Mouse (Mus musculus) midbrain, embryonic 15.5 days (tissue): ENCODE measurements around the gene Coro1a. TPM values are rescaled to one million over a fixed set of nuclear protein-coding genes. Genes with fewer than 3 reads are reported as not detected.
A peak's percentile ranks its signal among the peaks of the same experiment; 100 is the strongest.

Experiments used
- ATAC-seq: fragments of 200-750 bp; cut with Nextera tagmentation; replicated peaks from 2 replicates; pipeline ENCODE4 v1.8.0; 2017; ENCODE audit warnings: moderate TSS enrichment
- H3K27ac ChIP-seq: fragments of 300-500 bp; sonication (generic); 2 replicates; pipeline ENCODE4 v1.5.1; 2015; ENCODE audit warnings: mild to moderate bottlenecking, inconsistent platforms
- H3K27me3 ChIP-seq: fragments of 300-500 bp; sonication (generic); replicated peaks from 2 replicates; pipeline ENCODE4 v1.6.1; 2015; ENCODE audit warnings: inconsistent platforms
- H3K36me3 ChIP-seq: fragments of 300-500 bp; sonication (generic); replicated peaks from 2 replicates; pipeline ENCODE4 v1.6.1; 2015; ENCODE audit warnings: inconsistent platforms
- H3K4me1 ChIP-seq: fragments of 300-500 bp; sonication (generic); 2 replicates; pipeline ENCODE4 v1.6.1; 2015; ENCODE audit warnings: inconsistent platforms
- H3K4me2 ChIP-seq: fragments of 300-500 bp; sonication (generic); 2 replicates; pipeline ENCODE4 v1.6.1; 2015; ENCODE audit warnings: inconsistent platforms, mild to moderate bottlenecking, moderate library complexity
- H3K4me3 ChIP-seq: fragments of 300-500 bp; sonication (generic); 2 replicates; pipeline ENCODE4 v1.5.1; 2015; ENCODE audit warnings: mild to moderate bottlenecking, inconsistent platforms
- H3K9ac ChIP-seq: fragments of 300-500 bp; sonication (generic); 2 replicates; pipeline ENCODE4 v1.6.1; 2015; ENCODE audit warnings: mild to moderate bottlenecking, inconsistent platforms
- H3K9me3 ChIP-seq: fragments of 300-500 bp; sonication (generic); 2 replicates; pipeline ENCODE4 v1.6.1; 2016; ENCODE audit warnings: inconsistent platforms
- WGBS: fragments of 180-500 bp; shearing (Covaris S2); methylation state at CpG from one replicate; pipeline ENCODE4 v1.1.7; 2015; ENCODE audit warnings: mixed read lengths; 5-methylcytosine and 5-hydroxymethylcytosine counted together
- polyA plus RNA-seq: library from polyadenylated mRNA; unstranded; fragments of >200 nt; fragmentation: Nextera tagmentation; extraction: Ambion mirVana; gene quantifications from 2 replicates; pipeline ENCODE4 v1.2.1, GENCODE M21; 2015

The Coro1a gene
- polyA plus RNA-seq: 119 and 127 TPM in 2 replicates

- Histone ChIP-seq H3K27me3 (no peaks in the 10 kb centered on the region), H3K4me1 (peaks cover 19% of the 10 kb centered on the region), H3K4me2 (no peak within 1 kb of the TSS), H3K36me3 (no peaks in the 10 kb centered on the region), H3K4me3 (no peak within 1 kb of the TSS), H3K9ac (no peak within 1 kb of the TSS), H3K27ac (no peak within 1 kb of the TSS), H3K9me3 (no peaks in the 10 kb centered on the region)
- ATAC-seq: no peak
- WGBS: 93% methylated on average over 19 of the region's 19 CpGs
Measured at GRCm38 (mm10) chr7:126707442-126708174, at the start of gene Coro1a. Coro1a (minus strand) TSS chr7:126707787.

DNA sequence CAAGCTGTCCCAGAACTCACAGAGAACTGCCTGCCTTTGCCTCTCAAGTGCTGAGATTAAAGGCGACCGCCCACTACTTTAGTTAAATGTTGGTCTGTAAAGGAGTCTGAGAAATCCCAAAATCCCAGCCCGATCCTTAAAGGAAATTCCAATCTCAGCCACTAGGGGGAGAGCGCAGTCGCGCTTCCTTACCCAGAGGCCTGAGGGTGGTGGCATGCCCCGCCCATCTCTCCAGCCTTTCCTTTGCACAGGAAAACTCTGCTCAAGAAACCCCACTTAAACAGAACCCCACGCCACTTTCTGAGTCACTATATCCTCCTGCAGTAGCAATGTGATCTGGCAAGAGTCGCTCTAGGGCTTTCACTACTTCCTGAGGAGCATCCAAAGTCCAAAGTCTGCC lies 47.3 kb upstream of the Coro1a start:
- Histone ChIP-seq H3K4me3 (0 out of 2 replicates have a peak overlapping the region, but pooled peaks have one; percentile 3), H3K36me3 (no peaks in the 10 kb centered on the region), H3K4me1 (peaks cover 9% of the 10 kb centered on the region), H3K27ac (no peak overlapping the region), H3K9ac (no peak overlapping the region), H3K4me2 (peak overlapping the region; percentile 14), H3K9me3 (no peaks in the 10 kb centered on the region), H3K27me3 (no peaks in the 10 kb centered on the region)
- WGBS: 1% methylated on average over 9 of the region's 9 CpGs
- no peak for ATAC-seq

DNA sequence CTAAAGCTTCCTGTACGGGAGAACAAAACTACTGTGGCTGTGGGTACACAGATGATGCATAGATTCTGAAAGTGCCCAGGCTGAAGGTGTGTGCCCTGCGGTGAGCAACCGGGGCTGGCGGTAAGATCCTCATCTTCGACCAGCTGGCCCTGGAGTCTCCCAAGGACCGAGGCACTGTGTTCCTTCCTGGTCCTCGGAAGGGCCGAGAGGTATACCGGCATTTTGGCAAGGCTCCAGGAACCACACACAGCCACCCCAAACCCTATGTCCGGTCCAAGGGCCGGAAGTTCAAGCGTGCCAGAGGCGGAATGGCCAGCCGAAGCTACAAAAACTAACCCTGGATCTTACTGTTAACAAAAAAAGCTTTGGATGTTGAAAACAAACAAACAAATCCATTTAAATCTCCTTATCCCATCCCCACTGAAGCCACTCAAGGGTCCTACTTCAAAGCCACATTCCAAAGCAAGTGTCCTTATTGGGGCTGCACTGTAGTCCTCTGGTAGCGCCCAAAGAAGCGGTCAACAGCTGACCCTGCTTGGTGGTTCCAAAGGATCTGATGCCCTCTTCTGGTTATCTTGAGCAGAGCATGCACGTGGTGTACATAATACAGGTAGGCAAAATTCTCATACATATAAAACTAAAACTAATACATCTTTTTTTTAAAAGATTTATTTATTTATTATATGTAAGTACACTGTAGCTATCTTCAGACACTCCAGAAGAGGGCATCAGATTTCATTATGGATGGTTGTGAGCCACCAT lies 42.2 kb upstream of the Coro1a start:
- Histone ChIP-seq H3K4me1 (peaks cover 4% of the 10 kb centered on the region; the same call in 1 of the 2 replicates), H3K27ac (no peak overlapping the region), H3K27me3 (no peaks in the 10 kb centered on the region), H3K9ac (no peak overlapping the region), H3K4me2 (no peak overlapping the region), H3K36me3 (no peaks in the 10 kb centered on the region), H3K4me3 (no peak overlapping the region), H3K9me3 (no peaks in the 10 kb centered on the region)
- no peak for ATAC-seq
- 95% methylated on average over 17 of the region's 17 CpGs for WGBS

DNA sequence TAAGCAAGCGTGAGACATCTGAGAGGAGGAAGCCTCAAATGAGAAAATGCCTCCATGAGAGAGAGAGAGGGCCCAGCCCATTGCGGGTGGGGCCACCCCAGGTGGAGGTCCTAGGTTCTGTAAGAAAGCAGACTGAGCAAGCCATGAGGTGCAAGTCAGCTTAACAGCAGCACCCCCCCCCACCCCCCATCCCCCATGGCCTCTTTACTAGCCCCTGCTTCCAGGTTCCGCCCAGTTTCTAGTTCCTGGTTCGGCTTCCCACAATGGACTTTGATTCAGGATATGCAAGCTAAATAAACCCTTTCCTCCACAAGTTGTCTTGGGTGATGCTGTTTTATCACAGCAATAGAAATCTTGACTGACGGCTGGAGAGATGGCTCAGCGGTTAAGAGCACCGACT lies 41.2 kb upstream of the Coro1a start:
- 78% methylated on average over 7 of the region's 7 CpGs for WGBS
- no peaks in the 10 kb centered on the region for H3K36me3 ChIP-seq
- H3K4me2 ChIP-seq: no peak overlapping the region
- no peak for ATAC-seq
- no peaks in the 10 kb centered on the region for H3K27me3 ChIP-seq
- no peak overlapping the region for H3K27ac ChIP-seq
- no peaks in the 10 kb centered on the region for H3K9me3 ChIP-seq
- no peak overlapping the region for H3K4me3 ChIP-seq
- H3K9ac ChIP-seq: no peak overlapping the region
- H3K4me1 ChIP-seq: no peaks in the 10 kb centered on the region

- H3K9ac ChIP-seq: no peak overlapping the region
- no peak overlapping the region for H3K27ac ChIP-seq
- no peak overlapping the region for H3K4me3 ChIP-seq
- no peaks in the 10 kb centered on the region for H3K27me3 ChIP-seq
- H3K4me1 ChIP-seq: no peaks in the 10 kb centered on the region
- no peaks in the 10 kb centered on the region for H3K36me3 ChIP-seq
- 42% methylated on average over 6 of the region's 6 CpGs for WGBS
- no peaks in the 10 kb centered on the region for H3K9me3 ChIP-seq
- ATAC-seq: no peak
- H3K4me2 ChIP-seq: no peak overlapping the region
Measured at GRCm38 (mm10) chr7:126746798-126747197, 39.2 kb upstream of the Coro1a start.

GRCm38 (mm10) chr7:126746066-126746465 lies 38.5 kb upstream of the Coro1a start:
- H3K4me2 ChIP-seq: no peak overlapping the region
- H3K9ac ChIP-seq: no peak overlapping the region
- ATAC-seq: no peak
- H3K27me3 ChIP-seq: no peaks in the 10 kb centered on the region
- H3K27ac ChIP-seq: no peak overlapping the region
- WGBS: 89% methylated on average over 12 of the region's 12 CpGs
- no peaks in the 10 kb centered on the region for H3K36me3 ChIP-seq
- H3K4me3 ChIP-seq: no peak overlapping the region
- H3K4me1 ChIP-seq: no peaks in the 10 kb centered on the region
- H3K9me3 ChIP-seq: no peaks in the 10 kb centered on the region

DNA sequence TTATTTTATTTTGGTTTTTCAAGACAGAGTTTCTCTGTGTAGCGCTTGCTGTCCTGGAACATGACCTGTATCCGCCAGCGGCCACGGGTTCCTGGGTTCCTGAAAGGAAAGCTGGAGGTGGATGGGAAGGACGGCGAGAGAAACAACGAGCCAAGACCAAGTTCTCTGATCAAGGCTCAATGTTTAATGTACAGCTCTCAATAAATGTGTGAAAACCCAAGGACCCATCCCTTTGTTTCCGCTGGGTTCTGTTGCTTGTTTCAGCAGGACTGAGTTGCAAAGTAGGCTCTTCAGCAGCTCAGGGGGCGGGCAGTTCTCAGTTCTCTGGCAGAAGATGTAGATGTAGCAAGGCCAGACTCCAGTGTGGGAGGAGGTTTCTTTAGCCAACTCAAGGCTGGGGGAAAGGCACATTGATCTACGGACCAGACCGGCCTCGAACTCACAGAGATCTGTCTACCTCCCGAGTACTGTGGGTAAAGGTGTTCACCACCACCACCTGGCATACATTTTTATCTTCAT lies 34.4 kb upstream of the Coro1a start:
- H3K9ac ChIP-seq: no peak overlapping the region
- H3K9me3 ChIP-seq: no peaks in the 10 kb centered on the region
- H3K36me3 ChIP-seq: no peaks in the 10 kb centered on the region
- no peak overlapping the region for H3K4me2 ChIP-seq
- H3K4me3 ChIP-seq: no peak overlapping the region
- H3K4me1 ChIP-seq: no peaks in the 10 kb centered on the region
- H3K27me3 ChIP-seq: no peaks in the 10 kb centered on the region
- no peak overlapping the region for H3K27ac ChIP-seq
- ATAC-seq: no peak
- WGBS: 92% methylated on average over 13 of the region's 13 CpGs

- no peak for ATAC-seq
- Histone ChIP-seq H3K36me3 (no peaks in the 10 kb centered on the region), H3K4me2 (no peak overlapping the region), H3K4me3 (no peak overlapping the region), H3K9me3 (no peaks in the 10 kb centered on the region), H3K27me3 (no peaks in the 10 kb centered on the region), H3K9ac (no peak overlapping the region), H3K4me1 (no peaks in the 10 kb centered on the region), H3K27ac (no peak overlapping the region)
- 91% methylated on average over 5 of the region's 5 CpGs for WGBS
Measured at GRCm38 (mm10) chr7:126741452-126741851, 33.9 kb upstream of the Coro1a start.

GRCm38 (mm10) chr7:126740977-126741376 lies 33.4 kb upstream of the Coro1a start:
- 81% methylated on average over 5 of the region's 5 CpGs for WGBS
- Histone ChIP-seq H3K4me1 (no peaks in the 10 kb centered on the region), H3K9me3 (no peaks in the 10 kb centered on the region), H3K9ac (no peak overlapping the region), H3K27me3 (no peaks in the 10 kb centered on the region), H3K36me3 (no peaks in the 10 kb centered on the region), H3K27ac (no peak overlapping the region), H3K4me2 (no peak overlapping the region), H3K4me3 (no peak overlapping the region)
- no peak for ATAC-seq

DNA sequence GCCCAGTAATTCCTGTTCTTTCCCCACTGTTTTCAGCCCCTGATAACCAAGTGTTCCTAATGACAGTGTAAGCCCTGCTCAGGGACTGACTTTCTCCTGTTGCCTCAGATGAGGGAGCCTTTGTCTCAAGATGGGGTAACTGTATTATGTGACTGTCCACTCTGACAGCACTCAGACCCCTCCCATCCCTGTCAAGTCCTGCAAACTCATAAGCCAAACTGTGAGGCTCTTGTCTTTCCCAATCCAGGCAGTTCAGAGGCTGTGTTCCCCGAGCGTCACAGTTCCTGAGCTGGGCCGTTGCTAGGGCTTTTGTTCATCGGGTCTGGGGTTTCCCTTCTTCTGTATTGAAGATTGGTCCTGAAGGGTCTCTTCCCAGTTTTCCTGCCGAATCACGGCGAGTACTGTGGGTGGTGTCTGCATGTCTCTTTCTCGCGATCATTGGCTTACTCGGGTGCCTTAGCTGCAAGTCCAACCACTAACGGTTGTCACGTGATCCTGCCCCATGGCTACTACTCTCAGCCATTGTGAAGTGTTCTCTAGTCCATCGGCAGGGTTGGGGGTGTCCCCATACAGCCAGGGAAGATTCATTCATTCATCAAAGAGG lies 32.6 kb upstream of the Coro1a start:
- H3K36me3 ChIP-seq: no peaks in the 10 kb centered on the region
- no peaks in the 10 kb centered on the region for H3K9me3 ChIP-seq
- H3K27me3 ChIP-seq: no peaks in the 10 kb centered on the region
- ATAC-seq: no peak
- WGBS: 66% methylated on average over 13 of the region's 13 CpGs
- H3K9ac ChIP-seq: no peak overlapping the region
- no peak overlapping the region for H3K4me3 ChIP-seq
- H3K4me1 ChIP-seq: no peaks in the 10 kb centered on the region
- no peak overlapping the region for H3K4me2 ChIP-seq
- no peak overlapping the region for H3K27ac ChIP-seq

- Histone ChIP-seq H3K4me3 (no peak overlapping the region), H3K27me3 (no peaks in the 10 kb centered on the region), H3K9me3 (no peaks in the 10 kb centered on the region), H3K4me1 (no peaks in the 10 kb centered on the region), H3K36me3 (no peaks in the 10 kb centered on the region), H3K27ac (no peak overlapping the region), H3K9ac (no peak overlapping the region), H3K4me2 (no peak overlapping the region)
- no peak for ATAC-seq
- 81% methylated on average over 17 of the region's 17 CpGs for WGBS
Measured at GRCm38 (mm10) chr7:126739551-126739950, 32.0 kb upstream of the Coro1a start.

GRCm38 (mm10) chr7:126736122-126736521 lies 28.5 kb upstream of the Coro1a start:
- H3K27me3 ChIP-seq: no peaks in the 10 kb centered on the region
- no peaks in the 10 kb centered on the region for H3K4me1 ChIP-seq
- H3K4me3 ChIP-seq: no peak overlapping the region
- 81% methylated on average over 8 of the region's 8 CpGs for WGBS
- no peaks in the 10 kb centered on the region for H3K9me3 ChIP-seq
- H3K9ac ChIP-seq: no peak overlapping the region
- H3K36me3 ChIP-seq: no peaks in the 10 kb centered on the region
- no peak overlapping the region for H3K4me2 ChIP-seq
- no peak overlapping the region for H3K27ac ChIP-seq
- no peak for ATAC-seq
